In genomic region chr3:144386446-144386845, GRCm38 (mm10) we compare ENCODE assay signal across 25 mouse cellular contexts.
DNase-seq lines count a peak whose midpoint lies in the region; ATAC-seq lines count a peak whose summit lies in the region.
"Had no signal": no experiment of that assay in that cellular context is flagged by ENCODE, and none has a peak within 500 bp of the region (broad histone marks: within the 10 kb centered on the region; RNA-seq: fewer than 3 reads in every experiment).

No protein-coding gene starts in this region.

- no peak overlapping the region for H3K9ac ChIP-seq in forebrain, embryonic 16.5 days (replicated peaks; ENCODE audit: low read depth, low read length)
- no peak overlapping the region for H3K9ac ChIP-seq in liver, embryonic 16.5 days (ENCODE audit: low read depth, low read length)
- H3K9ac ChIP-seq in liver, embryonic 12.5 days = no peak overlapping the region
- no peak overlapping the region for H3K9ac ChIP-seq in neural tube, embryonic 15.5 days (replicated peaks)
- H3K9ac ChIP-seq: embryonic facial prominence, embryonic 13.5 days; hindbrain, embryonic 12.5 days; hindbrain, embryonic 15.5 days had no signal

- peak; percentile 65 for ATAC-seq in forebrain, embryonic 16.5 days
- peak; percentile 24; the same call in 1 of the 2 replicates for ATAC-seq in liver, embryonic 16.5 days (ENCODE audit: low read depth)
- ATAC-seq in liver, embryonic 12.5 days = no peak
- no peak for ATAC-seq in neural tube, embryonic 15.5 days (ENCODE audit: low FRiP score)
- ATAC-seq: CD4-positive, CD25-positive, alpha-beta regulatory T cell, adult 4 months had no signal

- H3K36me3 ChIP-seq in forebrain, embryonic 16.5 days (ENCODE audit: control insufficient read depth, insufficient read depth) = no peaks in the 10 kb centered on the region
- H3K36me3 ChIP-seq in forebrain, embryonic 10.5 days (replicated peaks) = no peaks in the 10 kb centered on the region
- H3K36me3 ChIP-seq in liver, embryonic 16.5 days (ENCODE audit: control insufficient read depth, insufficient read depth) = no peaks in the 10 kb centered on the region
- H3K36me3 ChIP-seq in liver, embryonic 12.5 days = no peaks in the 10 kb centered on the region
- no peaks in the 10 kb centered on the region for H3K36me3 ChIP-seq in neural tube, embryonic 15.5 days
- H3K36me3 ChIP-seq: embryonic facial prominence, embryonic 10.5 days; embryonic facial prominence, embryonic 13.5 days; hindbrain, embryonic 12.5 days; hindbrain, embryonic 15.5 days had no signal

- WGBS in forebrain, embryonic 16.5 days = 72% methylated on average over 4 of the region's 4 CpGs
- WGBS in forebrain, embryonic 10.5 days = 89% methylated on average over 4 of the region's 4 CpGs
- 58% methylated on average over 4 of the region's 4 CpGs for WGBS in liver, embryonic 16.5 days (ENCODE audit: insufficient replicate concordance)
- 62% methylated on average over 4 of the region's 4 CpGs for WGBS in liver, embryonic 12.5 days (ENCODE audit: insufficient replicate concordance)
- WGBS in neural tube, embryonic 15.5 days = 93% methylated on average over 4 of the region's 4 CpGs

- no peak overlapping the region for H3K4me2 ChIP-seq in forebrain, embryonic 16.5 days (ENCODE audit: low read length)
- no peak overlapping the region for H3K4me2 ChIP-seq in liver, embryonic 16.5 days (ENCODE audit: low read depth, low read length)
- no peak overlapping the region for H3K4me2 ChIP-seq in liver, embryonic 12.5 days
- H3K4me2 ChIP-seq in neural tube, embryonic 15.5 days = no peak overlapping the region
- H3K4me2 ChIP-seq: embryonic facial prominence, embryonic 13.5 days; heart, embryonic 11.5 days; hindbrain, embryonic 12.5 days; hindbrain, embryonic 15.5 days had no signal

- H3K27me3 ChIP-seq in forebrain, embryonic 16.5 days (replicated peaks; ENCODE audit: control insufficient read depth, insufficient read depth, low read length) = 0 out of 2 replicates have a peak, but pooled peaks cover 2% of the 10 kb centered on the region
- H3K27me3 ChIP-seq in forebrain, embryonic 10.5 days (ENCODE audit: poor library complexity, severe bottlenecking) = peaks cover 20% of the 10 kb centered on the region
- H3K27me3 ChIP-seq in liver, embryonic 16.5 days (ENCODE audit: control insufficient read depth, insufficient read depth, low read depth, low read length) = no peaks in the 10 kb centered on the region
- H3K27me3 ChIP-seq in liver, embryonic 12.5 days (replicated peaks) = no peaks in the 10 kb centered on the region
- H3K27me3 ChIP-seq in neural tube, embryonic 15.5 days (replicated peaks) = no peaks in the 10 kb centered on the region
- H3K27me3 ChIP-seq: hindbrain, embryonic 15.5 days had no signal

- H3K4me3 ChIP-seq in forebrain, embryonic 16.5 days (replicated peaks; ENCODE audit: low read length) = no peak overlapping the region
- H3K4me3 ChIP-seq in forebrain, embryonic 10.5 days = no peak overlapping the region
- H3K4me3 ChIP-seq in liver, embryonic 16.5 days (ENCODE audit: low read depth, low read length) = no peak overlapping the region
- H3K4me3 ChIP-seq in liver, embryonic 12.5 days = no peak overlapping the region
- H3K4me3 ChIP-seq in neural tube, embryonic 15.5 days (replicated peaks) = no peak overlapping the region
- H3K4me3 ChIP-seq: embryonic facial prominence, embryonic 10.5 days; embryonic facial prominence, embryonic 13.5 days; erythroblast, embryonic 14.5 days; gastrocnemius, adult 2 months; hindbrain, embryonic 12.5 days; hindbrain, embryonic 15.5 days had no signal

- 0 out of 2 replicates have a peak, but pooled peaks cover 2% of the 10 kb centered on the region for H3K4me1 ChIP-seq in forebrain, embryonic 16.5 days (replicated peaks; ENCODE audit: control insufficient read depth, insufficient read depth, low read length)
- H3K4me1 ChIP-seq in forebrain, embryonic 10.5 days = peaks cover 5% of the 10 kb centered on the region
- H3K4me1 ChIP-seq in liver, embryonic 16.5 days (ENCODE audit: control insufficient read depth, low read depth, low read length) = no peaks in the 10 kb centered on the region; the same call in 1 of the 2 replicates
- H3K4me1 ChIP-seq in liver, embryonic 12.5 days = peaks cover 2% of the 10 kb centered on the region
- H3K4me1 ChIP-seq in neural tube, embryonic 15.5 days = no peaks in the 10 kb centered on the region
- H3K4me1 ChIP-seq: hindbrain, embryonic 12.5 days; hindbrain, embryonic 15.5 days had no signal

- no peaks in the 10 kb centered on the region for H3K9me3 ChIP-seq in forebrain, embryonic 16.5 days (ENCODE audit: control insufficient read depth, low read length)
- no peaks in the 10 kb centered on the region for H3K9me3 ChIP-seq in forebrain, embryonic 10.5 days
- no peaks in the 10 kb centered on the region for H3K9me3 ChIP-seq in liver, embryonic 16.5 days (replicated peaks; ENCODE audit: control insufficient read depth, low read length)
- no peaks in the 10 kb centered on the region for H3K9me3 ChIP-seq in liver, embryonic 12.5 days (replicated peaks)
- H3K9me3 ChIP-seq in neural tube, embryonic 15.5 days (replicated peaks) = no peaks in the 10 kb centered on the region
- H3K9me3 ChIP-seq: embryonic facial prominence, embryonic 10.5 days; embryonic facial prominence, embryonic 13.5 days; hindbrain, embryonic 12.5 days; hindbrain, embryonic 15.5 days had no signal

- no peak for DNase-seq in forebrain, embryonic 10.5 days (ENCODE audit: extremely low spot score, low spot score)
- DNase-seq in kidney, adult 9 months = peak; percentile 43
- no peak for DNase-seq in kidney, postnatal 14 days
- peak; percentile 36 for DNase-seq in yolk sac, embryonic 10.5 days (ENCODE audit: low spot score)
- DNase-seq: adrenal gland, adult 8-10 months; adrenal gland, postnatal 25 days; cerebellum, adult 11-12 months; cerebellum, adult 8-10 months; cerebellum, postnatal 10 days; cerebellum, postnatal 36 days; embryo, embryonic 11 days; gastrocnemius, adult 2 months; gastrocnemius, postnatal 14 days; heart, adult 11 months had no signal

- no peak overlapping the region for H3K27ac ChIP-seq in forebrain, embryonic 16.5 days (ENCODE audit: low read length)
- no peak overlapping the region for H3K27ac ChIP-seq in forebrain, embryonic 10.5 days
- H3K27ac ChIP-seq in liver, embryonic 16.5 days (ENCODE audit: low read length) = no peak overlapping the region
- no peak overlapping the region for H3K27ac ChIP-seq in liver, embryonic 12.5 days
- H3K27ac ChIP-seq in neural tube, embryonic 15.5 days (replicated peaks) = no peak overlapping the region
- H3K27ac ChIP-seq: embryonic facial prominence, embryonic 10.5 days; embryonic facial prominence, embryonic 13.5 days; gastrocnemius, adult 2 months; hindbrain, embryonic 12.5 days; hindbrain, embryonic 15.5 days had no signal

Comparison
In these comparisons a context has a peak if more than half of its experiments do, and no peak if none do; other contexts are left out.
1. ATAC-seq: peak in forebrain, embryonic 16.5 days (single experiment) and liver, embryonic 16.5 days (single experiment); none in liver, embryonic 12.5 days (single experiment) and neural tube, embryonic 15.5 days (single experiment).
2. DNase-seq: peak in kidney, adult 9 months (single experiment) and yolk sac, embryonic 10.5 days (single experiment); none in forebrain, embryonic 10.5 days (single experiment) and kidney, postnatal 14 days (single experiment).